Mouse (Mus musculus) neural tube, embryonic 15.5 days (tissue): Measurements from ENCODE around the gene Il2ra. TPM values are rescaled to one million over a fixed set of nuclear protein-coding genes. Genes with fewer than 3 reads are reported as not detected.

Source experiments
- ATAC-seq: fragments of 200-750 bp; cut with Nextera tagmentation; 2 replicates; pipeline ENCODE4 v1.8.0; 2017; ENCODE audit warnings: mild to moderate bottlenecking, moderate TSS enrichment, moderate library complexity; ENCODE audit not compliant: low FRiP score
- H3K27ac ChIP-seq: fragments of 300-500 bp; sonication (generic); replicated peaks from 2 replicates; pipeline ENCODE4 v1.5.1; 2015; ENCODE audit warnings: mild to moderate bottlenecking, inconsistent platforms
- H3K27me3 ChIP-seq: fragments of 300-500 bp; sonication (generic); replicated peaks from 2 replicates; pipeline ENCODE4 v1.6.1; 2015; ENCODE audit warnings: inconsistent platforms
- H3K36me3 ChIP-seq: fragments of 300-500 bp; sonication (generic); 2 replicates; pipeline ENCODE4 v1.6.1; 2015; ENCODE audit warnings: inconsistent platforms
- H3K4me1 ChIP-seq: fragments of 300-500 bp; sonication (generic); 2 replicates; pipeline ENCODE4 v1.6.1; 2015; ENCODE audit warnings: inconsistent platforms
- H3K4me2 ChIP-seq: fragments of 300-500 bp; sonication (generic); 2 replicates; pipeline ENCODE4 v1.6.1; 2015; ENCODE audit warnings: inconsistent platforms, mild to moderate bottlenecking, moderate library complexity
- H3K4me3 ChIP-seq: fragments of 300-500 bp; sonication (generic); replicated peaks from 2 replicates; pipeline ENCODE4 v1.5.1; 2015; ENCODE audit warnings: mild to moderate bottlenecking, inconsistent platforms
- H3K9ac ChIP-seq: fragments of 300-500 bp; sonication (generic); replicated peaks from 2 replicates; pipeline ENCODE4 v1.6.1; 2015; ENCODE audit warnings: mild to moderate bottlenecking, inconsistent platforms
- H3K9me3 ChIP-seq: fragments of 300-500 bp; sonication (generic); replicated peaks from 2 replicates; pipeline ENCODE4 v1.6.1; 2016; ENCODE audit warnings: inconsistent platforms
- WGBS: fragments of 180-500 bp; shearing (Covaris S2); methylation state at CpG from one replicate; pipeline ENCODE4 v1.1.7; 2015; ENCODE audit warnings: mixed read lengths; 5-methylcytosine and 5-hydroxymethylcytosine counted together
- polyA plus RNA-seq: library from polyadenylated mRNA; unstranded; fragments of >200 nt; fragmentation: Nextera tagmentation; extraction: Ambion mirVana; gene quantifications from 2 replicates; pipeline ENCODE4 v1.2.1, GENCODE M21; 2015

Gene Il2ra
- polyA plus RNA-seq, 1 experiment from 2014 or later = not detected

GRCm38 (mm10) chr2:11739516-11740051, 97.0 kb downstream of the Il2ra start:
- Histone ChIP-seq H3K4me3 (no peak overlapping the region), H3K27ac (no peak overlapping the region), H3K4me2 (no peak overlapping the region), H3K9ac (no peak overlapping the region), H3K36me3 (peaks cover 56% of the 10 kb centered on the region), H3K4me1 (no peaks in the 10 kb centered on the region), H3K27me3 (no peaks in the 10 kb centered on the region), H3K9me3 (no peaks in the 10 kb centered on the region)
- ATAC-seq = no peak
- 98% methylated on average over 4 of the region's 4 CpGs for WGBS

Other genes starting within 250 kb of the Il2ra start
- gene Pfkfb3, start 88.7 kb upstream of the Il2ra start, polyA plus RNA-seq = 26.5 and 29.8 TPM in 2 replicates
- gene Rbm17, start 38.7 kb upstream of the Il2ra start, polyA plus RNA-seq = 127 and 138 TPM in 2 replicates
- gene Gm17490, start 16.5 kb upstream of the Il2ra start, polyA plus RNA-seq = not detected in 2 replicates
- 1.6 and 8.1 TPM in 2 replicates for gene Il15ra, start 62.5 kb downstream of the Il2ra start, polyA plus RNA-seq
- 119 TPM in 2 replicates for gene Fbh1, start 134.8 kb downstream of the Il2ra start, polyA plus RNA-seq
- gene Ankrd16, start 135.1 kb downstream of the Il2ra start, polyA plus RNA-seq = 38.8 and 39.8 TPM in 2 replicates